Mouse (Mus musculus): Measurements from ENCODE around the gene Gm28053. TPM values are rescaled to one million over a fixed set of nuclear protein-coding genes. Genes with fewer than 3 reads are reported as not detected.
A peak's percentile ranks its signal among the peaks of the same experiment; 100 is the strongest.

The Gm28053 gene
- polyA plus RNA-seq, 1 experiment from 2014 or later = not detected

DNA sequence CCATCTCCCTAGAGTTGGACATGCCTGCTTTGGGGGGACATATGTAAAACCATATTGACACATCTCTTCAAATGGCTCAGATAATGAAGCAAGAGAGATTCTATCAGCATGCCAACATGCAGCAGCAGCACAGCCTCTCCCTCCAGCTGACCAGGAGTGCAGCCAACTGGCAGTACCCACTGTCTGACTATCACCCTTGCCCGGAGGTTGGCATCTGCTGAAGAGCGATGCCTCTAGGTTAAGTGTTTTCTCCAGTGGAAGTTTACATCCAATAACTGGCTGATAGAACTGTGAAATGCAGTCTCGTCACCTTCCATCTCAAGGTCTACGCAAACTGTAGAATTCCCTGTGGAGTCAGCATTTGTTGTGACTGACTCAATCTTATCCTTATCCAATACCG lies 19.3 kb downstream of the Gm28053 start:
- peaks cover 2% of the 10 kb centered on the region for H3K27me3 ChIP-seq (ENCODE audit: control insufficient read depth, insufficient read depth, low read length)
- H3K4me1 ChIP-seq (ENCODE audit: control insufficient read depth, insufficient read depth, low read length) = no peaks in the 10 kb centered on the region
- no peak for ATAC-seq (ENCODE audit: low read depth)
- H3K9me3 ChIP-seq (ENCODE audit: control insufficient read depth, low read length) = no peaks in the 10 kb centered on the region
- H3K27ac ChIP-seq (ENCODE audit: low read depth, low read length) = no peak overlapping the region
- WGBS = 88% methylated on average over 5 of the region's 5 CpGs
- H3K4me2 ChIP-seq (ENCODE audit: low read depth, low read length) = no peak overlapping the region
- H3K36me3 ChIP-seq (ENCODE audit: control insufficient read depth, insufficient read depth, low read length) = no peaks in the 10 kb centered on the region
- H3K4me3 ChIP-seq (ENCODE audit: low read depth, low read length) = no peak overlapping the region
- no peak overlapping the region for H3K9ac ChIP-seq (replicated peaks; ENCODE audit: low read depth, low read length)

DNA sequence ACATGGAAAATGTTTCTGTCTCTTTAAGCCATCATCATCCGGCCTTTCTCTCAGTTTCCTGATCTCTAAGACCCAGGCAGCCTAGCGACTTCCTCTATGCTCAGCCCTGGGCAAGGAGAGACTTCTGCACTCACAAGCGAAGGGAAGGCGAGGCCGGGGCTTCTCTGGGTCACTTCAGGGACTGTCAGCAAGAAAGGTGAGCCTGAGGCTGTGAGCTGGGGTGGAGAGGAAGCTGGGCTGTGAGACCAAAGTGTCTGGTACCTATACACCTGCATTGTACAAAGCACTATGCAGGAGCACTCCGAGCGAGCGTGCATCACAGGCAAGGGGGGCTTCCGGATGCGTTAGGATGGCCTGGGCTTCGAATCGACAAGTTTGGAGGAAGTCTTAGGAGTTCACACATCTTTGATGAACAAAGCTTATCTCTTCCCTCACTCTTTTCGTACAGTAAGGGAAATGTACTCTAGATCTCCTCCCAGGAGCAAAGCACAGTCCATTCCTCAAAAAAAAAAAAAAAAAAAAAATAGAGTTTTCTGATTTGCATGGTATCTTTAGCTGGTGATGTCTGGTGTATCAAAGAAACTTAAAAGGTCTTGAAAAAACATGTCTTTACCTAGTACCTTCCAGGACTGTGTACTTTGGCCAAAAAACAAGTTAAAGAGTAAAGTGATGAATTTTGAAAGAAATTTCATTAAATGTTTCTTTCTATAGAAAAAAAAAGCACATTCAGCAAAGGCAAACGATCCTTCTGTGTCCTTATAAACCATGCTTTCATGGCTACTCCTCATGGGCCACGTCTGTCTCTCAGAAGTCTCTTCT lies 20.8 kb downstream of the Gm28053 start, which contains the start of gene Gimap1:
Gene Gimap1 (plus strand): TSS at position 94 of the 819 bp plus-strand sequence.
- no peak for ATAC-seq (ENCODE audit: low read depth)
- H3K9ac ChIP-seq (replicated peaks; ENCODE audit: low read depth, low read length) = no peak within 1 kb of the TSS
- H3K4me1 ChIP-seq (ENCODE audit: control insufficient read depth, insufficient read depth, low read length) = no peaks in the 10 kb centered on the region
- no peaks in the 10 kb centered on the region for H3K36me3 ChIP-seq (ENCODE audit: control insufficient read depth, insufficient read depth, low read length)
- 81% methylated on average over 15 of the region's 15 CpGs for WGBS
- peaks cover 8% of the 10 kb centered on the region for H3K27me3 ChIP-seq (ENCODE audit: control insufficient read depth, insufficient read depth, low read length)
- no peak within 1 kb of the TSS for H3K4me2 ChIP-seq (ENCODE audit: low read depth, low read length)
- H3K27ac ChIP-seq (ENCODE audit: low read depth, low read length) = no peak within 1 kb of the TSS
- H3K9me3 ChIP-seq (ENCODE audit: control insufficient read depth, low read length) = no peaks in the 10 kb centered on the region
- H3K4me3 ChIP-seq (ENCODE audit: low read depth, low read length) = no peak within 1 kb of the TSS

DNA sequence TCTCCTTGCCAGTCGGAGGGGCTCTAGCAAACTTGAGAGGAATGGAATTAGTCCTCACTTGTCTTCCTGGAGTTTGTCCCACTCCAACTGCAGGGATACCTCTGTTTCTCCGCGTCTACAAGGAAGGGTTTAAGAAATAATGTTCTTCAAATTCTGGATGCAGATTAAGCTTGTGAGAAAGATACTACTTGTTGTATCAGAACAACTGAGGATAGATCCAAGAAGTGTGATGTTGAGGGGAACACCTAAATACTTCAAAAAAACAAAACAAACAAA lies 21.3 kb downstream of the Gm28053 start:
- H3K4me2 ChIP-seq (ENCODE audit: low read depth, low read length) = no peak overlapping the region
- peaks cover 8% of the 10 kb centered on the region for H3K27me3 ChIP-seq (ENCODE audit: control insufficient read depth, insufficient read depth, low read length)
- no peak overlapping the region for H3K4me3 ChIP-seq (ENCODE audit: low read depth, low read length)
- H3K27ac ChIP-seq (ENCODE audit: low read depth, low read length) = no peak overlapping the region
- no peak for ATAC-seq (ENCODE audit: low read depth)
- no peaks in the 10 kb centered on the region for H3K9me3 ChIP-seq (ENCODE audit: control insufficient read depth, low read length)
- WGBS = 89% methylated on average over 3 of the region's 3 CpGs
- H3K9ac ChIP-seq (replicated peaks; ENCODE audit: low read depth, low read length) = no peak overlapping the region
- H3K36me3 ChIP-seq (ENCODE audit: control insufficient read depth, insufficient read depth, low read length) = no peaks in the 10 kb centered on the region
- no peaks in the 10 kb centered on the region for H3K4me1 ChIP-seq (ENCODE audit: control insufficient read depth, insufficient read depth, low read length)

DNA sequence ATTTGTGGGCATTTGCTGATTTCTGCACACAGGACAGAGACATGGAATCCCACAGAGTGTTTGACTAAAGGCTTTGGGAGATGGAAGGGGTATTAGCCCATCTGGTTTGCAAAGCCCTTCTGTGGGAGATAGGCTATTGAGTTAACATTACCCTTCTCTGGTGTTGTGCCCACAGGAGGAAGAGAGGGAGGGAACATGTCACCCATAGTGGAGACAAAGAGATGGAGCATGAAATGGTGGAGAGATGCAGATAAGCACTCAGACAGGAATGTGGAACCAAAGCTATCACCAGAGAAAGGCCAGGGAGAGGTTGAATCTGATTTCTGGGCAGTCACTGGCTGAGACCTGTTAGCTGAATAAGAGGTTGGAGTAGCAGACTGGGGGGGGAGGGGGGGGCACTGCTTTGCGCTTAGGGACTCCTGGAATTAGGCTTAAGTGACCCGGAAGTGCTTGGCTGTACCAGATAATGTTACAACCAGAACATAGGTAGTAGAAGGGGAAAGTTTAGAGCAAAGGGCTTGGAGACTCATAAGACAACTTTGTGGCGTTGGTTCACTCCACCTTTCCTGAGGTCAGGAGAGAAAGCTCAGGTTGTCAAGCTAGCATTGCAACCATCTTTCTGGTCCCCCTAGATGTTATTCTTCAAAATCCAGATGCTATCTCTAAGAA lies 22.2 kb downstream of the Gm28053 start:
- Histone ChIP-seq H3K4me2 (ENCODE audit: low read depth, low read length) (no peak overlapping the region), H3K9me3 (ENCODE audit: control insufficient read depth, low read length) (no peaks in the 10 kb centered on the region), H3K27ac (ENCODE audit: low read depth, low read length) (no peak overlapping the region), H3K4me1 (ENCODE audit: control insufficient read depth, insufficient read depth, low read length) (no peaks in the 10 kb centered on the region), H3K36me3 (ENCODE audit: control insufficient read depth, insufficient read depth, low read length) (no peaks in the 10 kb centered on the region), H3K4me3 (ENCODE audit: low read depth, low read length) (no peak overlapping the region), H3K9ac (replicated peaks; ENCODE audit: low read depth, low read length) (no peak overlapping the region), H3K27me3 (ENCODE audit: control insufficient read depth, insufficient read depth, low read length) (peaks cover 10% of the 10 kb centered on the region)
- 85% methylated on average over 3 of the region's 3 CpGs for WGBS
- ATAC-seq (ENCODE audit: low read depth) = no peak

DNA sequence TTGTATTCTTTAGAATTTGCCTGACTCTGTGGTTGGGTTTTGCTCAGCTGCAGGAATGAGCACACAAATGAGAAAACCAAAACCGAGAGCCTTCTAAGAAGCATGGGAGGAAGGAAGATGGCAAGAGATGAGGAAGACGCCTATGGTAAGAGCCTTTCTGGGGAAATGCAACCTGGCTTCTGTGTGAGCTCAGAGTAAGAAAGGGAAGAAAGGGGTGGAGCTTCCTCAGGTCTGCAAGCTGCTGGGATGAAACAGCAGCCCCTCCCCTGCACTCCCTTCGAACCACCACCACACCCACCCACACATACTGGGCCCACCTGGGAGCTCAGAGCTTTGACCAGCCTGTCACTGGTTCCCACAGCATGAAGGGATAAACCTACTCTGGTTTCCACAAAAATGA lies 22.9 kb downstream of the Gm28053 start:
- Histone ChIP-seq H3K9ac (replicated peaks; ENCODE audit: low read depth, low read length) (no peak overlapping the region), H3K27ac (ENCODE audit: low read depth, low read length) (no peak overlapping the region), H3K4me3 (ENCODE audit: low read depth, low read length) (no peak overlapping the region), H3K4me1 (ENCODE audit: control insufficient read depth, insufficient read depth, low read length) (no peaks in the 10 kb centered on the region), H3K27me3 (ENCODE audit: control insufficient read depth, insufficient read depth, low read length) (peaks cover 10% of the 10 kb centered on the region), H3K9me3 (ENCODE audit: control insufficient read depth, low read length) (no peaks in the 10 kb centered on the region), H3K36me3 (ENCODE audit: control insufficient read depth, insufficient read depth, low read length) (no peaks in the 10 kb centered on the region), H3K4me2 (ENCODE audit: low read depth, low read length) (no peak overlapping the region)
- 26% methylated on average over 3 of the region's 3 CpGs for WGBS
- no peak for ATAC-seq (ENCODE audit: low read depth)

DNA sequence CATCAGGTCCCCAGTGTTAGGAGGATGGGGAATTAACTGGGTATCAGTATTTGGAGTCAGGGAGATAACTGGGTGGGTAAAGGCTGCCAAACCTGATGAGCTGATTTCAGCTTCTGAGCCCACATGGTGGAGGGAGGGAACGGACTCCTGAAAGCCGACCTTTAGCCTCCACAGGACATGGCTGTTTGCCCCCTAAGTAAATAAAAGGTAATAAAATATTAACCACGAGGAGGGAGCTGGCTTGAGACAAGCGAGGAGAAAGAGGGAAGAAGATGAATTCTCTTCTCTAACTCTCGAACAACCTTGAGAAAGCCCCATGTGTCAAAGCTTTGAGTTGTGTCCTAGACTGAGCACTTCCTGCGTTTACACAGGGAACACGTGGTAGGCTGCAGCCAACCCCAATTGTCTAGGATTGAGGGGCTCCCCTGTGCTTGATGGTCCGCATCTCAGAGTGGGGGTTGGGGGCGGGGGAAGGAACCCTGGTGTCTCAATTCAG lies 23.4 kb downstream of the Gm28053 start:
- ATAC-seq (ENCODE audit: low read depth) = peak; percentile 73; the same call in 1 of the 2 replicates
- Histone ChIP-seq H3K4me1 (ENCODE audit: control insufficient read depth, insufficient read depth, low read length) (no peaks in the 10 kb centered on the region), H3K27me3 (ENCODE audit: control insufficient read depth, insufficient read depth, low read length) (peaks cover 10% of the 10 kb centered on the region), H3K9me3 (ENCODE audit: control insufficient read depth, low read length) (no peaks in the 10 kb centered on the region), H3K4me3 (ENCODE audit: low read depth, low read length) (no peak overlapping the region), H3K36me3 (ENCODE audit: control insufficient read depth, insufficient read depth, low read length) (no peaks in the 10 kb centered on the region), H3K27ac (ENCODE audit: low read depth, low read length) (no peak overlapping the region), H3K9ac (replicated peaks; ENCODE audit: low read depth, low read length) (no peak overlapping the region), H3K4me2 (ENCODE audit: low read depth, low read length) (peak overlapping the region; percentile 66; the same call in 1 of the 2 replicates)
- 27% methylated on average over 9 of the region's 9 CpGs for WGBS

DNA sequence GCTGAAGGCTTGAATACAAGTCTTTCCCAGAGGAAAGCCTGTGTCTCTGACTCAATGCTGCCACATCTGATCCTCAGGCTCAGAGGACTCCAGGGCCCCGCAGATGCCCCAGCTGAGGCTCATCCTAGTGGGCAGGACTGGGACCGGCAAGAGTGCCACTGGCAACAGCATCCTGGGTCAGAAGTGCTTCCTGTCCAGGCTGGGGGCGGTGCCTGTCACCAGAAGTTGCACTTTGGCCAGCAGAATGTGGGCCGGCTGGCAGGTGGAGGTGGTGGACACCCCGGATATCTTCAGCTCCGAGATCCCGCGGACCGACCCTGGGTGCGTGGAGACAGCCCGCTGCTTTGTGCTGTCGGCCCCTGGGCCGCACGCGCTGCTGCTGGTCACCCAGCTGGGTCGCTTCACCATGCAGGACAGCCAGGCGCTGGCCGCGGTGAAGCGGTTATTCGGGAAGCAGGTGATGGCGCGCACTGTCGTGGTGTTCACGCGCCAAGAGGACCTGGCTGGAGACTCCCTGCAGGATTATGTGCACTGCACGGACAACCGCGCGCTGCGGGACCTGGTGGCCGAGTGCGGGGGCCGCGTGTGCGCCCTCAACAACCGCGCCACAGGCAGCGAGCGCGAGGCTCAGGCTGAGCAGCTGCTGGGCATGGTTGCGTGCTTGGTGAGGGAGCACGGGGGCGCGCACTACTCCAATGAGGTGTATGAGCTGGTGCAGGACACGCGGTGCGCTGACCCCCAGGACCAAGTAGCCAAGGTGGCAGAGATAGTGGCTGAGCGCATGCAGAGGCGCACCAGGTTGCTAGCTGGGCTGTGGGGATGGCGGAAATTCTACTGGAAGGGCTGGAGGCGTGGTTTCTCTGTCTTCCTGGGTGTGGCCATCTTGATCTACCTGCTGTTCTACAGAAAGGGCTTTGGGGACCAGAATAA lies 24.3 kb downstream of the Gm28053 start:
- Histone ChIP-seq H3K4me3 (ENCODE audit: low read depth, low read length) (peak overlapping the region; percentile 42), H3K27ac (ENCODE audit: low read depth, low read length) (peak overlapping the region; percentile 52; the same call in 1 of the 2 replicates), H3K9me3 (ENCODE audit: control insufficient read depth, low read length) (no peaks in the 10 kb centered on the region), H3K4me1 (ENCODE audit: control insufficient read depth, insufficient read depth, low read length) (no peaks in the 10 kb centered on the region), H3K36me3 (ENCODE audit: control insufficient read depth, insufficient read depth, low read length) (no peaks in the 10 kb centered on the region), H3K9ac (replicated peaks; ENCODE audit: low read depth, low read length) (peak overlapping the region; percentile 63), H3K4me2 (ENCODE audit: low read depth, low read length) (peak overlapping the region; percentile 66), H3K27me3 (ENCODE audit: control insufficient read depth, insufficient read depth, low read length) (peaks cover 10% of the 10 kb centered on the region)
- WGBS = 3% methylated on average over 52 of the region's 52 CpGs
- ATAC-seq (ENCODE audit: low read depth) = peak; percentile 79

DNA sequence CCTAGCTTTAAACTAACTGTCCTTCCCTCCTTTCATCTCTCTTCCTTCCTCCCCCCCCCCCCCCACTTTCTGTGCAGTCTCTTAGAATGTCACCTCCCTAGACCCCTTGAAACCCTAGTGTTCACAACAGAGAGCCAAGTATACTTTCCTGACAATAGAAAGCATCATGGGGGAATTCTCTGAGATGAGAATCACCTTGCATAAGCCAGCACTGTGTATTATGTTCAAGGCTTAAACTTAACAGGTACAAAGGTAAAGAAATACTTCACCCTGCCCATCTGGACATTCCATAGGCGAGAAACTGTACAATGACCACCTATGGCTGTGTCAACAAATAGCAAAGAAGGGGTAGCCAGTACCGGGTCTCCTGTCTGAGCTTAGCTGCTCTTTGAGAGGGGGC lies 27.1 kb downstream of the Gm28053 start:
- H3K4me2 ChIP-seq (ENCODE audit: low read depth, low read length) = no peak overlapping the region
- peaks cover 10% of the 10 kb centered on the region for H3K27me3 ChIP-seq (ENCODE audit: control insufficient read depth, insufficient read depth, low read length)
- H3K9ac ChIP-seq (replicated peaks; ENCODE audit: low read depth, low read length) = no peak overlapping the region
- H3K27ac ChIP-seq (ENCODE audit: low read depth, low read length) = no peak overlapping the region
- no peaks in the 10 kb centered on the region for H3K36me3 ChIP-seq (ENCODE audit: control insufficient read depth, insufficient read depth, low read length)
- no peaks in the 10 kb centered on the region for H3K9me3 ChIP-seq (ENCODE audit: control insufficient read depth, low read length)
- no peak for ATAC-seq (ENCODE audit: low read depth)
- no peak overlapping the region for H3K4me3 ChIP-seq (ENCODE audit: low read depth, low read length)
- H3K4me1 ChIP-seq (ENCODE audit: control insufficient read depth, insufficient read depth, low read length) = no peaks in the 10 kb centered on the region
- 62% methylated on average over 2 of the region's 2 CpGs for WGBS
